Mouse (Mus musculus) large intestine, adult 2 months (tissue): ENCODE data around the gene Gm12248. TPM values are rescaled to one million over a fixed set of nuclear protein-coding genes. Genes with fewer than 3 reads are reported as not detected.
"Not testable (repeated sequence)": the region's sequence is repeated elsewhere in the genome, so short reads cannot be mapped to it uniquely, and the experiment has no call there.

ENCODE experiments used
- DNase-seq: peaks from one replicate; pipeline ENCODE4 v3.0.0-alpha.2; 2012; ENCODE audit warnings: low read depth, low spot score
- WGBS: fragments of 180-500 bp; shearing (Covaris S2); methylation state at CpG from one replicate; pipeline ENCODE4 v1.1.7; 2018; 5-methylcytosine and 5-hydroxymethylcytosine counted together
- polyA plus RNA-seq: library from polyadenylated mRNA; depleted of rRNA; stranded (reverse); fragments of >200 nt; gene quantifications from 2 replicates; pipeline ENCODE4 v1.2.3, GENCODE M21; 2012

Gm12248 gene
- polyA plus RNA-seq, 1 experiment, result 0.29 TPM

DNA sequence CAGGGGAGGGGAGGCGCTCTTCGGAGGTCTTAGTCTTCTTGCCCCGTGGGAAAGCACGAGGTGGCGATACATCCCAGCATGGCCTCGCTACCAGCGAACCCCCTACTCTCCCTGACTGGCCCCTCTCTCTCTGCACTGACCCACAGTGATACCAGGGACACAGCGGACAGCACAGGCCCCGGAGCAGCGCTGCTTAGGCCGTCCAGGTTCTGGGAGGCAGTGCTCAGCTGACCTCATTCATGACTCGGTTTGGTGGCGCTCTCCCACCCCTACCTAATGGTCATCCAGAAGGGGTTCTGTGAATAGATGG lies 10.4 kb upstream of the Gm12248 start:
- 68% methylated on average over 13 of the region's 13 CpGs for WGBS
- DNase-seq, result no peak

DNA sequence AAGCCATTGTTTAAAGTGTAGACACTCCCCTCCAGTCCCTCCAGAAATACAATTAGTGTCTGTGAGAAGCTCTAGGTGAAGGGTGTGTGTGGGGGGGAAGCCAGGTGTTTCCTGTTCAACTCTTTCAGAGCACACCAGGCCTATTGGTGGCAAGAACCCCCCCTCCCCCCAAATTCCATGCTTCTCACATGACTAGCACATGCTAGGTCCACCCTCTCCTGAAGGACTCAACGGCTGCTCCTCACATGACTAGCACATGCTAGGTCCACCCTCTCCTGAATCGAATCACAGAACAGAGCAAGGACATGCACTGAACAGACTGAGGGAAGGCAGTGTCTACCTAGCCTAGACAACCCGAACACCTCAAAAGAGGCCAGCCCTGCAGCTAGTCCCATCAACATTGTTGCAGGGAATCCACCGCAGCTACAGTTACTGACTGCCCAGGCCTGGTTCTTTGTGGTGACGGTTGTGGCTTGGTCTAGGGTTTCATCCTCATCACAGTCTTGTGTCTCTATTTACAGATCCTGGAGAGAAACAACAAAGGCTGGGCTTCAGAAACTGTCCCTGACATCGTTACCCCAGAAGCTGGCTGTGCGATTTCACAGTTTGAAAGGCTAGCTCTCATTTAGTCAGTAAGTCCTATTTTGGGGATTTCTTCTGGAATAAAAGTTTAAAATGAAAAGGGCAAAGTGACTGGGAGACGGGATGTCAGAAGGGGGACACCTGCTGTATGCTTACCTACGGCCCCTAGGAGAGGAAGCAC lies 9.8 kb upstream of the Gm12248 start:
- DNase-seq, result no peak
- WGBS, result 77% methylated on average over 9 of the region's 9 CpGs

DNA sequence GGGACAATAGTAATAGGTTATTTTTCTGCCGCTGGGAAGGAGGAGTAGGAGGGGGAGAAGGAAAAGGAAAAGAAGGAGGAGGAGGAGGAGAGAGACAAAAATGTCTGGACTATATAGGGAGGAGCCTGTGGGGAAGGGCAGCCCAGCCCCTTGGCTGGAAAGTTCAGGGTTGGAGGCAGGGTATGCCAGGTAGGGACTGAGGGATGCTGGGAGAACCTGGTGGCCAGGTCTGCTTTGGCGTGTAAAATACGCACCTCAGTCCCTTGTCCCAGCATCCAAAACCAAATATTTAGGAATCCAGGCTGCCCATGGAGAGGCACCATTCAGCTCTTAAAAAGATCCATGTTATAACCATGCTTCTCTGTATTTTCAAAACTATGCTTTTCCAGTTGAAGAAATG lies 9.2 kb upstream of the Gm12248 start:
- WGBS, result 51% methylated on average over 3 of the region's 3 CpGs
- DNase-seq, result no peak

DNA sequence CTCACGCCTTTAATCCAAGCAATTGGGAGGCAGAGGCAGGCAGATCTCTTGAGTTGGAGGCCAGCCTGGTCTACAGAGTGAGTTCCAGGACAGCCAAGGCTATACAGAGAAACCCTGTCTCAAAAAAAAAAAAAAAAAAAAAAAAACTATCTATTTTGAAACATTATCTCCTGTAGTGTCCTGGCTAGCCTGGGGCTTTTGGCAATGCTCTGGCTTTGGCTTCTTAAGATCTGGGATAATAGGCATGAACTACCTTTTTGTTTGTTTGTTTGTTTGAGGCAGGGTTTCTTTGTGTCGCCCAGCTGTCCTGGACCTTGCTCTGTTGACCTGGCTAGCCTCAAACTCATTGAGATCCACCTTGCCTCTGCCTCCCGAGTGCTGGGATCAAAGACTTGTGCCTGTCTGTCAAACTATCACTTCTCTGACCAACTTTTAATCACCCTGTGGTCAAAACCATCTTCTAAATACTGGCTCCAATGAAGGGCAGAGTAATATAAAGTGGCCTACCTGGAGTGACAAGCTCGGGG lies 8.3 kb upstream of the Gm12248 start:
- 81% methylated on average over 4 of the region's 4 CpGs for WGBS
- DNase-seq, result no peak

DNA sequence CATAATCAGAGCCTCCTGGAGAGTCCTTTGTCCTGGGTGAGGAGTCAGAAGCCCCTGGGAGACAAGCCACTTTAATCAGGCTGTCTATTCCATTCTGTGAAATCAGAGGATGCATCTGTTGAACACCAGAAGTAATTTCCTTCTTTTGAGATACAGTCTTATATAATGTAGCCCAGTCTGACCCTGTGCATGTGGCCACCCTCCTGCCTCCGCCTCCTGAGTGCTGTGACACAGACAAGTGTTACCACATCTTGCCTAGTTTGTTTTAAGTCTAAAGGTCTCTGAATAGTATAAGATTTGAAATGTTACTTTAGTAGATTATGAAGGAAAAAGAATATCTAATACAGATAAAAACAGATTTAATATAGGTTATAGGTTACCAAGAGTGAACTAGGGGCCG lies 7.1 kb upstream of the Gm12248 start:
- WGBS, result 99% methylated on average over 2 of the region's 2 CpGs
- no peak for DNase-seq

DNA sequence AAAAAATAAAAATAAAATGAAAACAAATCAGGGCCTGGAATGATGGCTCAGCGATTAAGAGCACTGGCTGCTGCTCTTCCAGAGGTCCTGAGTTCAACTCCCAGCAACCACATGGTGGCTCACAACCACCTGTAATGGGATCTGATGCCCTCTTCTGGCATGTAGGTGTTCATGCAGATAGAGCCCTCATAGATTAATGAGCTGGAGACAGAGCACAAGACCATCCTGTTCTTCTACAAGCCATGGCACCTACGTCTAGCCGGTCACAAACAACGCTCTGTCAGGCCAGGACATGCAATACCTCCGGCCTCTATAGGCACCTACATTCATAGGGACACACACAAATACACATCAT lies 5.4 kb upstream of the Gm12248 start:
- 78% methylated on average over 5 of the region's 5 CpGs for WGBS
- DNase-seq, result not testable (repeated sequence)

DNA sequence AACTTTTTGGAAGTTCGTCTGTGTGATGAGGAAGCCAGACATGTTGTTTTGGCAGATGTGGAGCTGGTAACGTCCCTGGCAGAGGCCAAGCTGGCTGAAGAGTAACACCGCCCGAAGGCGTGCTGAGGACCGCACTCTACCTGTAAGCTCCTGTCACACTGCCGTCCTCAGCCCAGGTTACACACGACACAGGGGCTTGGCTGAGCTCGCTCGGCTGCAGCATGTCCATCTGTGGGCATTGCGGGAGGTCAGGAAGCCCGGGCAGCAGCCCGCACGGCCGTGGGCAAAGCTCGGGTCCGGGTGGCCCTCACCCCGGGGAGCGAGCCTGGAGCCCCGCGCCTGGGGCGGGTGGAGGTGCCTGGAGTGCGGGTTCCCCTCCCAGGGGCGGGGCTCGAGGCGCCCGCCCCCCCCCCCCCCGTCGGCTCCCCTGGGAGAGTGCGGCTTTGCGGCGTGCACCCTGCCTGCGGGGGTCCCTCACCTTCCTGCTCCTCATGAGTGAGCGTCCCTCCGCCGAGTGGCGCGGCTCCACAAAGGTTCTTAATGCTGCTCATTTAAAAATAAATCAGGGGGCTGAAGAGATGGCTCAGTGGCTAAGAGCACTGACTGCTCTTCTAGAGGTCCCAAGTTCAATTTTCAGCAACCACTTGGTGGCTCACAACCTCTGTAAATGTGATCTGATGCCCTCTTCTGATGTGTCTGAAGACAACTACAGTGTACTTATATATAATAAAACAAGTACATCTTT lies 4.9 kb upstream of the Gm12248 start:
- 2% methylated on average over 35 of the region's 38 CpGs for WGBS

DNA sequence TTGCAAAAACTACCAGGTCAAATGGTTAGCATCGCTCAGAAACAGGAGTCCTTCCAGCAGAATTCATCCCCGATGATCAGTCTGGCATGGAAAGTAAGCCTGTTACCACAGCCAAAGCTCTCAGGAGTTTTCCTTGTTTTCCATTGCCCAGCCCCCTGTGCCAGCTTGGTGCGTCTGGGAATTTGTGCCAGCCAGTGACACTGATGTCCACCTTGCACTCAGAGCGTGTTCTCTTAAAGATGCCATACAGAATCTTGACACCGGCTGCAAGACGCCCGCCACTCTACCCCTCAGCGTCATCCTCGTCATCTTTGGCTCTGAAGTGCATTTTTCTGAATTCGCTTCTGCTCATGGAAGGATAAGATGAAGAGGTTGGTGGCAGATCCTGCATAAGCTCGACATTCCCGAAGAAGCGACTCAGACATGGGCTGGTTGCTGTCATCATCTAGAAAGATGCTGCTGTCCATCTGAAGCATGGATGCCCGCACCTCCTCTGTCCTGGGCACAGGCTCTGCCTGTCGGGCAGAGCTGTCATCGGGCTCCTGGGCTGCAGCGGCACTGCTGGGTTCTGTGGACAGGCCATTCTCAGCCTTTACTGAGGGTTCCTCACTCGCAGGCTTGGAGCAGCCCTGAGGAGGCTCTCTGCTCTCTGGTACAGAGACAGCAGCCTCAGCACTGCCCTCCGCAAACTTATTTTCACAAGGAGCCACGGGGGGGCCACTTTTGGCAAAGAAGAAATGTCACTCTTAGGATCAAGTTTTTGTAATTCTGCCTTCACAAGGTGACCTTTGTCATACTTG lies 4.1 kb upstream of the Gm12248 start:
- 62% methylated on average over 20 of the region's 20 CpGs for WGBS
- DNase-seq, result no peak

More for the DNA sequence above, 4.9 kb upstream of the Gm12248 start:
- no peak for DNase-seq

DNA sequence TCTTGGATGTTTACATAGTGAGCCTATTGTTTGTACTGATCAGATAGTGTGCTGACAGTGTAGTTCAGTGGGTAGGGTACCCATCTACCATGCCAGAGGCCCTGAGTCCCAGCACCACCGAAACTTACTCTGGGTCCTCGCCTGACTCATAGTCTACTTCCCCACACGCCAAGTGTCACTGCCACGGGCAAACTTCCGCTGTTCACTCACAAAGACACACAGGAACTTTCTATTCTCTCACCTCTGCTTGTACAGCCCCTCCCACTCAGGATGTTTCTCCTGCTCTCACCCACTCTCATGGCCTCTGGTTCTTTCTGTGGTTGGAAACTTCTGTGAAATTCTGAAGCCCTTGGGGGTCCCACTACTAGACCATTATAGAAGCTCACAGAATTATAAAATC lies 3.2 kb upstream of the Gm12248 start:
- WGBS, result 23% methylated on average over 5 of the region's 5 CpGs
- no peak for DNase-seq

DNA sequence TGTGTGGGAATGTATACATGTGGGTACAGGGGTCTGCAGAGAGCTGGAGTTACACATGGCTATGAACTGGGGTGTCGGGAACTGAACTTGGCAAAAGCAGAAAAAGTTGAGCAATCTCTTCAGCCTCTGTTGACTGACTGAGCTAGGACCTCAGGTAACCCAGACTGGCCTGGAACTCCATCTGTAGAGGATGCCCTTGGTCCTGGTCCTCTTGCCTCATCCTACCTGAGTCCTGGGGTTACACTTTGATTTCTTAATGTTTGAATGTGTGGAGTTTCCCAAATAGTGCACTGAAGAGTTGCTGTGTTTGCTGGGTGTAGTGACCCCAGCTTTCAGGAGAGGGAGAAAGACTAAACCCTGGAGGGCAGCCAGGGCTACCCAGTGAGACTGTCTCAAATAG lies 2.6 kb upstream of the Gm12248 start:
- DNase-seq, result no peak
- 39% methylated on average over 1 of the region's 1 CpGs for WGBS

DNA sequence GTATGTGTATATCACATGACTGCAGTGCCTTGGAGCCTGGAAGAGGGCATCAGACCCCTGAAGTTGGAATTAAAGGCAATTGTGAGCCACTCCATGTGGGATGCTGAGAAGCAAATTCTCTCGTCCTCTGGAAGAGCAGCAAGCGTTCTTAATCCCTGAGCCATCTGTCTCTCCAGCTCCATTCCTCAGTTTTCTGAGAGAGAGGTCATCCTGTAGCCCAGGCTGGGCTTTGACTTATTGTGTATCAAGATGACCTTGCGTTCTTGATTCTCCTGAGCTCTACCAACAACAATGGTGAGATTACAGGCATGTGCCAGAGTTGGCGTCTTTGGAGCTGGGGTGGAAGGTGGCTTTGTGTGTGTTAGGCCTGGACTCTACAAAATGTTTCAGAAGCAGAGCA lies 1.8 kb upstream of the Gm12248 start:
- no peak for DNase-seq
- 94% methylated on average over 4 of the region's 4 CpGs for WGBS

DNA sequence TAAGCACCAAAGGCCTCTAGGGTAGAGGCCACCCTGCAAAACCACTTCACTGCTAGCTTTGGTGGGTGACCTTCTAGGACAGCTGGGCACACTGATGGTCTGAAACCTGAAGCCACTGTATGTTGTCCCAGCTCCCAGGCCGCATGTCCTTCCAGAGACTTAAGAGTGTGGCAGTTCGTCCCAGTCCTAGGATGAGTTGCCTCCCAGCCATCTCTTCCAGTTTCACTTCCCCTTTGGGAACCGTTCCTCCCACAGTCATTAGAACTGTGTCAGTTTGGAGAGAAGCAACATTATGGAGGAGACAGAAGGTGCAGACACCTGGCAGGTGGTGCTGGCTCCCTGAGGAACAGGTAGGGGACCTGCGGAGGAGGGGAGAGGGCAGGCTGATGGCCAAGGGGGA lies 393 bp downstream of the Gm12248 start:
- WGBS, result 22% methylated on average over 4 of the region's 4 CpGs
- DNase-seq, result no peak

DNA sequence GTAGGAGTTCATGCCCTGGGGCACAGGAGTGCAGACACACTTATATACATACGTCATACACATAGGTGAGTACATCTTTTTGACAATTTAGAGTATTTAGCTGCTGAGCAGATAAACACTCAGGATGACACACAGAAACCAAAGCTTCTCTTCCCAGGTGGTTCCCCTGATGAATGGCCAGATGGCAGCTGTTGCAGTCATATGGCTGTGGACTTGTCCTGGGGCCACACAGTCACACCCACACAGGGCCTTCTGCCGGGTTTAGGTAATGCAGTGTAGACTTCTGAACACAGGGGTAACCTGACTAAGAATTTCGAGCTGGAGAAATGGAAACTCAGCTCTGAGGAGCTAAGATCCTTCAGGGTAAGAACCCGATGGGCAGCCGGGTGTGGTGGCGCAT lies 11.2 kb downstream of the Gm12248 start:
- WGBS, result 86% methylated on average over 6 of the region's 6 CpGs

DNA sequence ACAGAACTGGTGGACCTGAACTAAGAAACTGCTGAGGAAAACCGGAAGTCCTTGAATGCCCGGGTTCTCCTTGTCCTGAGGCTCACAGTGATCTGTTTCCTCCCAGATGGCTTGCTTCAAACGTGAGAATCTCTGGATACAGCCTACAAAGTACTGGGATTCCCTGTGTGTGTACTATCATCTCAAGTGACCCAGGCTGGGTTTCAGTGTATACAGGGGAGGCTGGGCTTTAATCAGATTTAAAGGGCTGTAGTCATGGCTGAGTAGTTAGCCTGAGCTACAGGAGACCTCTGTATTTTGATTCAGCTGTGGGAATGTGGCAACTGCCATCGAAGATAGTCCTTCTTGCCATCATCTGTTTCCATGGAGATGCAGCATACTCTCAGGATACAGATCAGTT lies 15.7 kb downstream of the Gm12248 start:
- DNase-seq, result no peak
- 47% methylated on average over 4 of the region's 4 CpGs for WGBS

More for the DNA sequence above, 11.2 kb downstream of the Gm12248 start:
- no peak for DNase-seq

DNA sequence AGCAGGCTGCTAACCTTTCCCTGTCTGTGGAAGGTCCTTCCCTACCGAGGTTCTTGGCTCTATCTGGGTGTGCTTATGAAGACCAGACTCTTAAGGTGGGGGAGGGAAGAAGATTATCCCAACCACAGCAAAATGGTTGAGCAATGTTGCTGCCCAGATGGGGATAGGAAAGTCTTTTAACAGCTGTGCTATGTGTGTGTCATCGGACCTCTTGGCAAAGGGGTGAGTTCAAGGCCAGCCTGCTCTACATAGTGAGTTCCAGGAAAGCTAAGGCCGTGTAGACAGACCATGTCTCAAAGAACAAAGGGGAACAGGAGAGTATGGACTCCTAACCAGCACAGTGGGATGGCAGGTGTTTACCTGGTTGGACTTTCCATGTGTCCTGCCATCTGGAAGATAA lies 20.0 kb downstream of the Gm12248 start:
- no peak for DNase-seq
- WGBS, result 67% methylated on average over 3 of the region's 3 CpGs

DNA sequence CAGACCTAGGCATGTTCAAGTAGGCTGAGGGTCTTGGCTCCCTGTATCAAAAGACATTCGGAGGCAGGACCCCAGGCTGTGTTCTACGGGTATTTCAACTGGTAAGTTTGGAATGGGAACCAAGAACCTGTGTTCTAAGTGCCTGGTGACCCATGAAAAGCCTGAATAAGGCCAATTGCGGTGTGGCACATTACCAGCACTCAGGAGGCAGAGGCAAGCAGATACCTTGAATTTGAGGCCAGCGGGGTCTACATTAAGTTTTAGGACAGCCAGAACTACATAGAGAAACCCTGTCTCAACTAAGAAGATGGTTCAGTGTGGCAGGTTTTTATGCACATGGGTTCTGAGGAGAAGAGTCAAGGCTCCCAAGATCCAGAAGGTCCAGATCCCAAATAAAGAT lies 27.9 kb downstream of the Gm12248 start:
- 87% methylated on average over 4 of the region's 4 CpGs for WGBS
- no peak for DNase-seq

DNA sequence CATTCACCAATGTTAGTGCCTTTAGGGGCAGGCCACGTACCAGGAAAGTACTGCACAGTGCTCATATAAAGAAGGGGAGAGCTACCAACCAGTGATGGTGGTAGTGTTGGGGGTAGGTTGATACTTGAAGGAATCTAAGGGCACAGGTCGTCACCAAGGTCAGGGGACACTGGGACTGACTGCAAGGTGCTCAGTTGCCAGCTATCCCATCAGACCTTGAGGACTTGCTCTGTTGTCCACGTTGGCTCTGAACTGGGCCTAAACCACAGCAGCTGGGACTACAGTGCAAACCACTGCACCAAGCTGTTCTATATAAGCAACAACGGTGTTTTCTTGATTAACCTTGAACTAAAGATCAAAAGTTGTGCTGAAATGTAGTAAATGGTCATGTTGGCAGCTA lies 30.3 kb downstream of the Gm12248 start:
- DNase-seq, result no peak
- WGBS, result 84% methylated on average over 4 of the region's 4 CpGs

DNA sequence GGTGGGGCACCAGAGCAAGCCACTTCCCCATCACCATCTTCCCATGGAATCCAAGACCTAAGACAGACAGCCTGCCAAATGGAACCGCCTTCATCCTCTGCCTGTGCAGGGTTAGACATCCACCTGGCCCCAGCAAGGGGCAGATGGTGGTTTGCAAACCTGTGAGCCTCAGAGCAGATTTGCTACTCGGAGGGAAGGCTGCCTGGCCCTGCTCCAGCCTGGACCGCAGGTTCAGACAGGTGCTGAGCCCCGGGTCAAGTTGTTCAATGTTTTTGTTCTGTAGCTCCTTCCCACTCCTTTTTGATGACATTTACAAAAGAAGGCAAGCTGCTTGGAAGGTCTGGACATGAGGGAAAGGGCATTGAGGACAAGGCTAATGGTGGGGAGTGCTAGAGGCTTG lies 31.7 kb downstream of the Gm12248 start:
- WGBS, result 82% methylated on average over 4 of the region's 4 CpGs
- DNase-seq, result not testable (repeated sequence)

DNA sequence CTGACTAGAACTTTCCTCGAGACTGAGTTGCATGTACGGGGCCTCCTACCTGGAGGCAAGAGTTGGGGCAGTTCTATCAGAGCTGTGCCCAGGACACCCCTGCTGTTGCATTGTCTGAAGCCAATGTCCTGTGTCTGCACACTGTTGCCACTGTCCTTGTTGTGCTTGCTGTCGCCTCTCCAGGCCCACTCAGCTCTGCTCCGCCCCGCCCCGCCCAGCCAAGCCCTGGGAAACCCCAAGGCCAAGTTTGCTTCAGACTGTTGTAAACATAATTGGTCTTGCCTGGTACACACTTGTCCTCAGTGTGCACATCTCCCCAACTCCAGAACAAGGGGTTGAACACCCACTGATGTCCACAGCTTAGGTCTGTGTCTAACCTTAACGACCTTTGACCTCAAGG lies 33.2 kb downstream of the Gm12248 start:
- not testable (repeated sequence) for DNase-seq
- 51% methylated on average over 7 of the region's 7 CpGs for WGBS

DNA sequence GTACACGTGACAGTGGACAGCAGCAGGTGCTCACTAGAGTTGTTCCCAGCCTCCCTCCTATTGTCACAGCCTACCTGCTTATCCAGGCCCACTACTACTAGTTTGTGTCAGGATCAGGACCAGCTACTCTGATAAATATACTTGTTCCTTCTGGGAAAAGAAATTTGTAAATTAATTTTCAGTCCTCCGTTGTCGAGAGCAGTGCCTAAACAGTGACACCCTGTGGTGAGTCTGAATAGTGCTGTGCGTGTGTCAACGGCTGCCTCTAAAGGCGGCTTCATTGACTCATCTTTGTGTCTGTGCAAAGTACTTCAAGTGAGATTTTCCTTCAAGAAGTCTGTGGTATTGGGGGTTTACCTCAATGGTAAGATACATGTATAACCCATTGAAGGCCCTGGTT lies 35.5 kb downstream of the Gm12248 start:
- no peak for DNase-seq
- WGBS, result 28% methylated on average over 6 of the region's 6 CpGs

DNA sequence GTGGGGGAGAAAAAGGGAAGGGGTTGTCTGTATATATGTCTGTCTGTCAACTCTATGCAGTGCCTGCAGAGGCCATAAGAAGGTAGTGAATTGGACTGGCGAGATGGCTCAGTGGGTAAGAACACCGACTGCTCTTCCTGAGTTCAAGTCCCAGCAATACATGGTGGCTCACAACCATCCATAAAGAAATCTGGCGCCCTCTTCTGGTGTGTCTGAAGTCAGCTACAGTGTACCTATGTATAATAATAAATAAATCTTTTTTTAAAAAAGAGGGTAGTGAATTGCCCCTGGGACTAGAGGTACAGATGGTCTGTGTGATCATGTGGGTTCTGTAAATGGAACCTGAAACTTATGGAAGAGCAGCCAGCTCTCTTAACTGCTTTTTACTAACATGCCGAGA lies 46.5 kb downstream of the Gm12248 start:
- no peak for DNase-seq
- WGBS, result 73% methylated on average over 4 of the region's 4 CpGs
